Mouse (Mus musculus): ENCODE measurements around the gene Syngr2.
A peak's percentile ranks its signal among the peaks of the same experiment; 100 is the strongest.
"Not testable (repeated sequence)": the region's sequence is repeated elsewhere in the genome, so short reads cannot be mapped to it uniquely, and the experiment has no call there.

The Syngr2 gene

GRCm38 (mm10) chr11:117781199-117781821, 28.2 kb upstream of the Syngr2 start:
- peak; percentile 64 for DNase-seq (ENCODE audit: low spot score)

- DNase-seq (ENCODE audit: low spot score) = no peak
Observed at GRCm38 (mm10) chr11:117781993-117782704, 27.3 kb upstream of the Syngr2 start, which contains the start of the genes Tmc8 and Tmc6. Gene Tmc8, plus strand, starts transcription at chr11:117782076. Gene Tmc6, minus strand, starts transcription at chr11:117782198.

- no peak for DNase-seq (ENCODE audit: low spot score)
Observed at GRCm38 (mm10) chr11:117782705-117783034, 26.8 kb upstream of the Syngr2 start.

GRCm38 (mm10) chr11:117783089-117783488, 26.4 kb upstream of the Syngr2 start:
- peak; percentile 49 for DNase-seq (ENCODE audit: low spot score)

GRCm38 (mm10) chr11:117783683-117784309, 25.7 kb upstream of the Syngr2 start:
- no peak for DNase-seq (ENCODE audit: low spot score)

GRCm38 (mm10) chr11:117786294-117786693, 23.2 kb upstream of the Syngr2 start:
- DNase-seq (ENCODE audit: low spot score) = peak; percentile 60

GRCm38 (mm10) chr11:117788481-117788880, 21.0 kb upstream of the Syngr2 start:
- not testable (repeated sequence) for DNase-seq (ENCODE audit: low spot score)

- DNase-seq (ENCODE audit: low spot score) = peak; percentile 69
Observed at GRCm38 (mm10) chr11:117790286-117790685, 19.2 kb upstream of the Syngr2 start.

- DNase-seq (ENCODE audit: low spot score) = no peak
Observed at GRCm38 (mm10) chr11:117790703-117791440, 18.6 kb upstream of the Syngr2 start.

GRCm38 (mm10) chr11:117791441-117791761, 18.1 kb upstream of the Syngr2 start:
- DNase-seq (ENCODE audit: low spot score) = no peak

GRCm38 (mm10) chr11:117792281-117792888, 17.1 kb upstream of the Syngr2 start:
- DNase-seq (ENCODE audit: low spot score) = peak; percentile 38

GRCm38 (mm10) chr11:117794035-117794551, 15.4 kb upstream of the Syngr2 start:
- no peak for DNase-seq (ENCODE audit: low spot score)

- no peak for DNase-seq (ENCODE audit: low spot score)
Observed at GRCm38 (mm10) chr11:117796954-117797353, 12.5 kb upstream of the Syngr2 start.

- no peak for DNase-seq (ENCODE audit: low spot score)
Observed at GRCm38 (mm10) chr11:117797511-117798159, 11.8 kb upstream of the Syngr2 start, which contains the start of gene 6030468B19Rik. Gene 6030468B19Rik, plus strand, starts transcription at chr11:117797660.

GRCm38 (mm10) chr11:117798160-117798541, 11.3 kb upstream of the Syngr2 start:
- no peak for DNase-seq (ENCODE audit: low spot score)

GRCm38 (mm10) chr11:117799174-117799573, 10.3 kb upstream of the Syngr2 start:
- DNase-seq (ENCODE audit: low spot score) = no peak

GRCm38 (mm10) chr11:117800038-117800437, 9.4 kb upstream of the Syngr2 start:
- DNase-seq (ENCODE audit: low spot score) = no peak

- no peak for DNase-seq (ENCODE audit: low spot score)
Observed at GRCm38 (mm10) chr11:117801650-117802049, 7.8 kb upstream of the Syngr2 start.

GRCm38 (mm10) chr11:117803166-117803688, 6.2 kb upstream of the Syngr2 start:
- DNase-seq (ENCODE audit: low spot score) = no peak

GRCm38 (mm10) chr11:117806781-117807180, 2.7 kb upstream of the Syngr2 start:
- no peak for DNase-seq (ENCODE audit: low spot score)

Data from ovary, postnatal 36 days (tissue).